Mouse (Mus musculus): ENCODE data around the gene Rcn2. TPM values are rescaled to one million over a fixed set of nuclear protein-coding genes. Genes with fewer than 3 reads are reported as not detected.

The Rcn2 gene
- total RNA-seq, 2 experiments from 2014 or later = 91.8 to 92.3 TPM

GRCm38 (mm10) chr9:56072861-56073260 lies 31.2 kb downstream of the Rcn2 start:
- no peak overlapping the region for H3K27ac ChIP-seq
- no peak for DNase-seq (ENCODE audit: low spot score in 2 of 2)
- H3K4me3 ChIP-seq = no peak overlapping the region
- no peak for TF ChIP-seq CTCF (conservative IDR thresholded peaks at IDR 0.05)

GRCm38 (mm10) chr9:56074863-56075262 lies 33.2 kb downstream of the Rcn2 start:
- Histone ChIP-seq H3K4me3 (peak overlapping the region; percentile 36; the same call in 1 of the 2 replicates), H3K27ac (peak overlapping the region; percentile 88)
- no peak for DNase-seq (ENCODE audit: low spot score in 2 of 2)
- no peak for TF ChIP-seq CTCF (conservative IDR thresholded peaks at IDR 0.05)

- Histone ChIP-seq H3K4me3 (no peak overlapping the region), H3K27ac (peak overlapping the region; percentile 88)
- peak; percentile 53 to 82 for DNase-seq (ENCODE audit: low spot score in 2 of 2)
- peak; percentile 82 for TF ChIP-seq CTCF (conservative IDR thresholded peaks at IDR 0.05)
These were observed 33.6 kb downstream of the Rcn2 start for GRCm38 (mm10) chr9:56075264-56075663.

GRCm38 (mm10) chr9:56075901-56076620 lies 34.4 kb downstream of the Rcn2 start:
- peak overlapping the region; percentile 84 for H3K27ac ChIP-seq
- TF ChIP-seq CTCF (conservative IDR thresholded peaks at IDR 0.05) = no peak
- no peak overlapping the region for H3K4me3 ChIP-seq
- no peak for DNase-seq (ENCODE audit: low spot score in 2 of 2)

GRCm38 (mm10) chr9:56079587-56079986 lies 37.9 kb downstream of the Rcn2 start:
- no peak overlapping the region for H3K4me3 ChIP-seq
- no peak overlapping the region for H3K27ac ChIP-seq
- no peak for DNase-seq (ENCODE audit: low spot score in 2 of 2)
- TF ChIP-seq CTCF (conservative IDR thresholded peaks at IDR 0.05) = no peak

- no peak for TF ChIP-seq CTCF (conservative IDR thresholded peaks at IDR 0.05)
- Histone ChIP-seq H3K27ac (no peak overlapping the region), H3K4me3 (no peak overlapping the region)
These were observed 44.9 kb downstream of the Rcn2 start for GRCm38 (mm10) chr9:56086524-56086923.

GRCm38 (mm10) chr9:56089778-56090520 lies 48.3 kb downstream of the Rcn2 start, which contains the start of gene Pstpip1:
Pstpip1 (plus strand) TSS chr9:56089962.
- peak within 1 kb of the TSS; percentile 87 for H3K27ac ChIP-seq

More at GRCm38 (mm10) chr9:56086524-56086923, 44.9 kb downstream of the Rcn2 start:
- DNase-seq (ENCODE audit: low spot score in 2 of 2) = no peak

GRCm38 (mm10) chr9:56090546-56091225 lies 49.0 kb downstream of the Rcn2 start:
- DNase-seq (ENCODE audit: low spot score in 2 of 2) = no peak
- TF ChIP-seq CTCF (conservative IDR thresholded peaks at IDR 0.05) = no peak
- H3K4me3 ChIP-seq = no peak overlapping the region
- peak overlapping the region; percentile 87 for H3K27ac ChIP-seq

More at GRCm38 (mm10) chr9:56089778-56090520, 48.3 kb downstream of the Rcn2 start, which contains the start of gene Pstpip1:
- TF ChIP-seq CTCF (conservative IDR thresholded peaks at IDR 0.05) = no peak
- H3K4me3 ChIP-seq = peak within 1 kb of the TSS; percentile 23; the same call in 1 of the 2 replicates
- DNase-seq (ENCODE audit: low spot score in 2 of 2) = peak; percentile 58 to 76

- H3K27ac ChIP-seq = no peak overlapping the region; the same call in 1 of the 2 replicates
- peak; percentile 71 for TF ChIP-seq CTCF (conservative IDR thresholded peaks at IDR 0.05)
- H3K4me3 ChIP-seq = no peak overlapping the region
- DNase-seq (ENCODE audit: low spot score in 2 of 2) = no peak
These were observed 50.5 kb downstream of the Rcn2 start for GRCm38 (mm10) chr9:56092102-56092501.

GRCm38 (mm10) chr9:56097584-56098298 lies 56.1 kb downstream of the Rcn2 start:
- no peak for TF ChIP-seq CTCF (conservative IDR thresholded peaks at IDR 0.05)
- H3K27ac ChIP-seq = no peak overlapping the region

GRCm38 (mm10) chr9:56100041-56100522 lies 58.4 kb downstream of the Rcn2 start:
- DNase-seq (ENCODE audit: low spot score in 2 of 2) = no peak
- H3K4me3 ChIP-seq = no peak overlapping the region

More at GRCm38 (mm10) chr9:56097584-56098298, 56.1 kb downstream of the Rcn2 start:
- no peak for DNase-seq (ENCODE audit: low spot score in 2 of 2)
- H3K4me3 ChIP-seq = no peak overlapping the region

GRCm38 (mm10) chr9:56101022-56101421 lies 59.4 kb downstream of the Rcn2 start:
- no peak for TF ChIP-seq CTCF (conservative IDR thresholded peaks at IDR 0.05)
- DNase-seq (ENCODE audit: low spot score in 2 of 2) = no peak
- no peak overlapping the region for H3K4me3 ChIP-seq
- no peak overlapping the region for H3K27ac ChIP-seq

More at GRCm38 (mm10) chr9:56100041-56100522, 58.4 kb downstream of the Rcn2 start:
- no peak for TF ChIP-seq CTCF (conservative IDR thresholded peaks at IDR 0.05)
- H3K27ac ChIP-seq = no peak overlapping the region

All from layer of hippocampus, adult 2 months (tissue).